Mouse (Mus musculus) gastrocnemius, postnatal 10 days (tissue): Measurements from ENCODE around the gene 2900011O08Rik. TPM values are rescaled to one million over a fixed set of nuclear protein-coding genes. Genes with fewer than 3 reads are reported as not detected.

ENCODE experiments used
- DNase-seq: peaks from one replicate; pipeline ENCODE4 v3.0.0; 2021; ENCODE audit warnings: mixed read lengths
- microRNA-seq, 2 experiments: library from miRNA; unstranded; fragments of <30 nt; microRNA quantifications; one replicate each; pipeline ENCODE4 v1.2.0; 2021
- total RNA-seq, 2 experiments: library from RNA; stranded (reverse); gene quantifications; 2 replicates each; pipeline ENCODE4 v1.2.3; 2021

The 2900011O08Rik gene
- total RNA-seq, 2 experiments from 2014 or later, result 0.43 to 0.63 TPM

GRCm38 (mm10) chr16:14137976-14138561, 151.7 kb downstream of the 2900011O08Rik start:
- DNase-seq, result no peak

GRCm38 (mm10) chr16:14139106-14139505, 152.7 kb downstream of the 2900011O08Rik start:
- no peak for DNase-seq

GRCm38 (mm10) chr16:14143298-14143697, 156.9 kb downstream of the 2900011O08Rik start:
- no peak for DNase-seq

- no peak for DNase-seq
Measured at GRCm38 (mm10) chr16:14147712-14148111, 161.3 kb downstream of the 2900011O08Rik start.

Small RNAs within 50 kb of the gene (microRNA-seq; reads per million reads assigned to microRNA genes)
- gene Gm27671, result 0 reads per million in 2 experiments

Other genes with a start within 250 kb of the 2900011O08Rik start
- 10 to 100 TPM; 26.7 to 28.0 TPM for gene Rrn3, start 205.9 kb upstream of the 2900011O08Rik start, total RNA-seq
- 10 to 100 TPM; 44.9 to 49.9 TPM for gene Ntan1, start 167.8 kb upstream of the 2900011O08Rik start, total RNA-seq
- gene Pdxdc1, start 83.5 kb upstream of the 2900011O08Rik start, total RNA-seq, result 10 to 100 TPM; 45.9 to 54.0 TPM
- gene Mpv17l, start 83.4 kb upstream of the 2900011O08Rik start, total RNA-seq, result 1 to 10 TPM; 2.9 to 3.8 TPM
- not detected for gene Ifitm7, start 284 bp downstream of the 2900011O08Rik start, total RNA-seq
- 10 to 100 TPM; 26.3 to 31.1 TPM for gene Nde1, start 176.7 kb downstream of the 2900011O08Rik start, total RNA-seq
- 10 to 100 TPM; 17.5 to 24.2 TPM for gene Marf1, start 176.7 kb downstream of the 2900011O08Rik start, total RNA-seq